Mouse (Mus musculus): ENCODE data around the gene Adamts2.

Gene Adamts2

GRCm38 (mm10) chr11:50768995-50769749 is 167.3 kb downstream of the Adamts2 start:
- in situ Hi-C loops (cut with MboI; ENCODE audit: low pct_unique_long_range_greater_than_20kb in 1 of 2, low sequenced_read_pairs in 2 of 2, unreplicated experiment in 1 of 2), result no loop called here

- in situ Hi-C loops (cut with MboI; ENCODE audit: low pct_unique_long_range_greater_than_20kb in 1 of 2, low sequenced_read_pairs in 2 of 2, unreplicated experiment in 1 of 2), result no loop called here
Measured at GRCm38 (mm10) chr11:50771006-50771405, 169.1 kb downstream of the Adamts2 start.

GRCm38 (mm10) chr11:50797674-50798073 is 195.8 kb downstream of the Adamts2 start:
- in situ Hi-C loops (cut with MboI; ENCODE audit: low pct_unique_long_range_greater_than_20kb in 1 of 2, low sequenced_read_pairs in 2 of 2, unreplicated experiment in 1 of 2), result no loop called here

- in situ Hi-C loops (cut with MboI; ENCODE audit: low pct_unique_long_range_greater_than_20kb in 1 of 2, low sequenced_read_pairs in 2 of 2, unreplicated experiment in 1 of 2), result no loop called here
Measured at GRCm38 (mm10) chr11:50798836-50799235, 197.0 kb downstream of the Adamts2 start.

- in situ Hi-C loops (cut with MboI; ENCODE audit: low pct_unique_long_range_greater_than_20kb in 1 of 2, low sequenced_read_pairs in 2 of 2, unreplicated experiment in 1 of 2), result no loop called here
Measured at GRCm38 (mm10) chr11:50814233-50814632, 212.3 kb downstream of the Adamts2 start.

GRCm38 (mm10) chr11:50826214-50826613 is 224.3 kb downstream of the Adamts2 start:
- in situ Hi-C loops (cut with MboI; ENCODE audit: low pct_unique_long_range_greater_than_20kb in 1 of 2, low sequenced_read_pairs in 2 of 2, unreplicated experiment in 1 of 2), result no loop called here

- in situ Hi-C loops (cut with MboI; ENCODE audit: low pct_unique_long_range_greater_than_20kb in 1 of 2, low sequenced_read_pairs in 2 of 2, unreplicated experiment in 1 of 2), result no loop called here
Measured at GRCm38 (mm10) chr11:50827010-50827953, 225.4 kb downstream of the Adamts2 start, which contains the start of gene Zfp354c. Gene Zfp354c (minus strand): TSS chr11:50827724.

- in situ Hi-C loops (cut with MboI; ENCODE audit: low pct_unique_long_range_greater_than_20kb in 1 of 2, low sequenced_read_pairs in 2 of 2, unreplicated experiment in 1 of 2), result no loop called here
Measured at GRCm38 (mm10) chr11:50835727-50836126, 233.8 kb downstream of the Adamts2 start.

GRCm38 (mm10) chr11:50841023-50841735 is 239.3 kb downstream of the Adamts2 start, which contains the start of gene Zfp879:
Gene Zfp879 (minus strand): TSS chr11:50841552.
- in situ Hi-C loops (cut with MboI; ENCODE audit: low pct_unique_long_range_greater_than_20kb in 1 of 2, low sequenced_read_pairs in 2 of 2, unreplicated experiment in 1 of 2), result no loop called here

GRCm38 (mm10) chr11:50845951-50846350 is 244.1 kb downstream of the Adamts2 start:
- in situ Hi-C loops (cut with MboI; ENCODE audit: low pct_unique_long_range_greater_than_20kb in 1 of 2, low sequenced_read_pairs in 2 of 2, unreplicated experiment in 1 of 2), result no loop called here

- in situ Hi-C loops (cut with MboI; ENCODE audit: low pct_unique_long_range_greater_than_20kb in 1 of 2, low sequenced_read_pairs in 2 of 2, unreplicated experiment in 1 of 2), result no loop called here
Measured at GRCm38 (mm10) chr11:50847047-50847446, 245.2 kb downstream of the Adamts2 start.

GRCm38 (mm10) chr11:50848520-50849137 is 246.7 kb downstream of the Adamts2 start:
- in situ Hi-C loops (cut with MboI; ENCODE audit: low pct_unique_long_range_greater_than_20kb in 1 of 2, low sequenced_read_pairs in 2 of 2, unreplicated experiment in 1 of 2), result no loop called here

- in situ Hi-C loops (cut with MboI; ENCODE audit: low pct_unique_long_range_greater_than_20kb in 1 of 2, low sequenced_read_pairs in 2 of 2, unreplicated experiment in 1 of 2), result no loop called here
Measured at GRCm38 (mm10) chr11:50849310-50849709, 247.4 kb downstream of the Adamts2 start.

- in situ Hi-C loops (cut with MboI; ENCODE audit: low pct_unique_long_range_greater_than_20kb in 1 of 2, low sequenced_read_pairs in 2 of 2, unreplicated experiment in 1 of 2), result no loop called here
Measured at GRCm38 (mm10) chr11:50850177-50850735, 248.4 kb downstream of the Adamts2 start, which contains the start of gene Grm6. Gene Grm6 (plus strand): TSS chr11:50850685.

- in situ Hi-C loops (cut with MboI; ENCODE audit: low pct_unique_long_range_greater_than_20kb in 1 of 2, low sequenced_read_pairs in 2 of 2, unreplicated experiment in 1 of 2), result no loop called here
Measured at GRCm38 (mm10) chr11:50850989-50851601, 249.2 kb downstream of the Adamts2 start.

All from mouse embryonic stem cell (cell line).